Mouse (Mus musculus) lung, postnatal 0 days (tissue): ENCODE data around the gene Entpd3. TPM values are rescaled to one million over a fixed set of nuclear protein-coding genes. Genes with fewer than 3 reads are reported as not detected.

Experiments used
- ATAC-seq: fragments of 200-750 bp; cut with Nextera tagmentation; 2 replicates; pipeline ENCODE4 v1.8.0; 2017; ENCODE audit warnings: moderate library complexity
- DNase-seq: peaks from one replicate; pipeline ENCODE4 v3.0.0-alpha.2; 2016; ENCODE audit warnings: low spot score
- H3K27ac ChIP-seq: fragments of 300-500 bp; sonication (generic); 2 replicates; pipeline ENCODE4 v1.5.1; 2014; ENCODE audit warnings: antibody characterized with exemption, mild to moderate bottlenecking, low read length, mixed read lengths
- H3K27me3 ChIP-seq: fragments of 300-500 bp; sonication (generic); replicated peaks from 2 replicates; pipeline ENCODE4 v1.6.1; 2014; ENCODE audit warnings: low read length, mixed read lengths; ENCODE audit not compliant: insufficient read depth
- H3K36me3 ChIP-seq: fragments of 300-500 bp; sonication (generic); 2 replicates; pipeline ENCODE4 v1.6.1; 2014; ENCODE audit warnings: low read length, mixed read lengths; ENCODE audit not compliant: insufficient read depth
- H3K4me1 ChIP-seq: fragments of 300-500 bp; sonication (generic); 2 replicates; pipeline ENCODE4 v1.6.1; 2014; ENCODE audit warnings: antibody characterized with exemption, low read depth, low read length, mixed read lengths; ENCODE audit not compliant: insufficient read depth
- H3K4me2 ChIP-seq: fragments of 300-500 bp; sonication (generic); replicated peaks from 2 replicates; pipeline ENCODE4 v1.6.1; 2014; ENCODE audit warnings: low read depth, mild to moderate bottlenecking, low read length, moderate library complexity, mixed read lengths
- H3K4me3 ChIP-seq: fragments of 300-500 bp; sonication (generic); 2 replicates; pipeline ENCODE4 v1.5.1; 2014; ENCODE audit warnings: low read depth, low read length
- H3K9ac ChIP-seq: fragments of 300-500 bp; sonication (generic); replicated peaks from 2 replicates; pipeline ENCODE4 v1.6.1; 2014; ENCODE audit warnings: low read depth, mild to moderate bottlenecking
- H3K9me3 ChIP-seq: fragments of 300-500 bp; sonication (generic); 2 replicates; pipeline ENCODE4 v1.6.1; 2016; ENCODE audit warnings: low read length, mixed read lengths
- CTCF ChIP-seq: IDR thresholded peaks from 2 replicates; pipeline ENCODE4 v1.5.1; 2016; ENCODE audit warnings: antibody characterized with exemption, mild to moderate bottlenecking
- EP300 ChIP-seq: IDR thresholded peaks from 2 replicates; pipeline ENCODE4 v1.6.1; 2016; ENCODE audit warnings: antibody characterized with exemption, mild to moderate bottlenecking, control low read depth
- WGBS: fragments of 180-500 bp; shearing (Covaris S2); extraction: QIAGEN DNeasy Blood & Tissue Kit; methylation state at CpG from one replicate; pipeline ENCODE4 v1.1.7; 2014; 5-methylcytosine and 5-hydroxymethylcytosine counted together
- polyA plus RNA-seq: library from polyadenylated mRNA; unstranded; fragments of >200 nt; fragmentation: Nextera tagmentation; extraction: Ambion mirVana; gene quantifications from 2 replicates; pipeline ENCODE4 v1.2.1, GENCODE M21; 2015

Entpd3 gene
- polyA plus RNA-seq, 1 experiment from 2014 or later, result 4.1 TPM

DNA sequence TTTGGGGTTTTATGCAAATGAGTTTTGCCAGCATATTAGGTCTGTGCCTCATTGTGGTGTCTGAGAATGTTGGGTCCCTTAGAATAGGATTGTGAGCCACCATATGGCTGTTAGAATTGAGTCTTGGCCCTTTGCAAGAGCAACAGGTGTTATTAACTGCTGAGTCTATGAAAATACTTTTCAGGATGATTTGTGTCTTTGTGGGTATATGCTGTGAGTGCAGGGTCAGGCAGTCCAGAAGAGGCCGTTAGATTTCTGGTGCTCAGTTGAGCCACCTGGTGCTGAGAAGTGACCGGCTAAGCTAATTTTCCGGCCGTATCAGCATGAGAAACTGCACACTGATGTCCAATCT lies 37.0 kb downstream of the Entpd3 start:
- peaks cover 5% of the 10 kb centered on the region; the same call in 1 of the 2 replicates for H3K4me1 ChIP-seq
- H3K9ac ChIP-seq, result no peak overlapping the region
- DNase-seq, result no peak
- ATAC-seq, result no peak
- H3K4me3 ChIP-seq, result no peak overlapping the region
- H3K27ac ChIP-seq, result no peak overlapping the region
- H3K9me3 ChIP-seq, result no peaks in the 10 kb centered on the region
- H3K27me3 ChIP-seq, result no peaks in the 10 kb centered on the region
- peak overlapping the region; percentile 94 for H3K4me2 ChIP-seq
- 5% methylated on average over 4 of the region's 4 CpGs for WGBS
- TF ChIP-seq EP300 (no peak), CTCF (no peak)
- H3K36me3 ChIP-seq, result peaks cover 21% of the 10 kb centered on the region; the same call in 1 of the 2 replicates

DNA sequence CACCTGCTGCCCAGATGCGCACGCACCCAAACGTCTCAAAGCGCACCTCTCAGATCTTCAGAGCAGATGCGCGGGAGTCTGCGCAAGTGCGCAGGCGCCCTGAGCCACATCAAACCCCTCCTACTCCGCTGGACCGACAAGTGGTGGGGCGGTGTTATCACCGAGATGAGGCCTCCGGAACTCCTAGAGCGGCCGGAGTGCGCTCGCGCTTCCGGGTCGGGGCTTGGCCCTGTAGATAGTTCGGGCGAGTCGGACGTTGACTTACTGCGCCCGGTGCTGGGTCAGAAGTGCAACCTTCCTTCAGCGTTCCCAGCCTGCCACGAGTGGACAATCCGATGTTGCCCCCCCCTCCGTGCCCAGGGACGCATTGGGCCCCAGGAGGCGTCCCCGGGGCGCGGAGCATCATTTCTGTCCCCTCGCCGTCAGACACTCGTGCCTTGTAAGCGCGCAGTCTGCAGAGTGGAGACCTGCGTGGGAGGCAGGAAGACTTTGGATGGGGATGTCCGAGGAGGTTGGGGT lies 37.6 kb downstream of the Entpd3 start:
- peak overlapping the region; percentile 70 for H3K4me3 ChIP-seq
- no peaks in the 10 kb centered on the region for H3K9me3 ChIP-seq
- H3K27me3 ChIP-seq, result no peaks in the 10 kb centered on the region
- peaks cover 21% of the 10 kb centered on the region; the same call in 1 of the 2 replicates for H3K36me3 ChIP-seq
- TF ChIP-seq CTCF, result no peak
- TF ChIP-seq EP300, result no peak
- ATAC-seq (peak; percentile 96), DNase-seq (peak; percentile 97)
- WGBS, result under 1% methylated on average over 43 of the region's 43 CpGs
- H3K4me2 ChIP-seq, result peak overlapping the region; percentile 94
- H3K4me1 ChIP-seq, result peaks cover 5% of the 10 kb centered on the region; the same call in 1 of the 2 replicates
- peak overlapping the region; percentile 75 for H3K27ac ChIP-seq
- H3K9ac ChIP-seq, result peak overlapping the region; percentile 76

DNA sequence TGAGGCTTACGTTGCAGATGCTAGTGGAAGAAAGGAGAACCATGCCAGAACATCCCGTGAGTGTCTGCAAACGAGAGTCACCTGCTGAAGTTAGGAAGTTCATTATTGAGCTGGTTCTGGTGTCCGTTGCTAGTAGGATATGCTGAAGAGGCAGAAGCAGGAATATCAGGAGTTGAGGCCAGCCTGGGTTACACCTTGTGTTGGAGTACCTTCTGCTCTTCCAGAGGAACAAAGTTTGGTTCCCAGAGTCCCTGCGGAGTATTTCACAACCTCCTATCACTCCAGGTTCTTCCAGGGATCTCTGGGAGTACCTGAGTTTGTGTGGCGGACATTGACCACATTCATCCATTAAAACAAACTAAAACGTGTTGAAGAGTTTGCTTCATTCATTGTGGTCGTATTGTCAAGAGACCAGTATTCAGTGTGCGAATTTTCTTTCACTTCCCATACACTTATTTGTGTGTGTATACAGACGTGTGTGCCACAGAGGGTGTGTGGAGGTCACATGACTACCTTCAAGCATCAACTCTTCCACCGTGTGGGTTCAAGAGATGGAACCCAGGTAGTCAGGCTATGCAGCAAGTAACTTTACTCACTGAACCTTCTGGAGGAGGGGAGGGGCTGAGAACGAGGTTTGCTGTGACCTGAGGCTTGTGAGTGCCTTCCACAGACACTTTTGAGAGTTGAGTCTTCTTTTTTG lies 38.2 kb downstream of the Entpd3 start:
- no peaks in the 10 kb centered on the region for H3K9me3 ChIP-seq
- peaks cover 18% of the 10 kb centered on the region; the same call in 1 of the 2 replicates for H3K36me3 ChIP-seq
- no peaks in the 10 kb centered on the region; the same call in 1 of the 2 replicates for H3K4me1 ChIP-seq
- H3K27ac ChIP-seq, result peak overlapping the region; percentile 75
- DNase-seq (no peak), ATAC-seq (no peak)
- TF ChIP-seq EP300, result no peak
- no peak for TF ChIP-seq CTCF
- WGBS, result 39% methylated on average over 12 of the region's 12 CpGs
- peak overlapping the region; percentile 94 for H3K4me2 ChIP-seq
- peak overlapping the region; percentile 70 for H3K4me3 ChIP-seq
- H3K27me3 ChIP-seq, result no peaks in the 10 kb centered on the region
- peak overlapping the region; percentile 76 for H3K9ac ChIP-seq

DNA sequence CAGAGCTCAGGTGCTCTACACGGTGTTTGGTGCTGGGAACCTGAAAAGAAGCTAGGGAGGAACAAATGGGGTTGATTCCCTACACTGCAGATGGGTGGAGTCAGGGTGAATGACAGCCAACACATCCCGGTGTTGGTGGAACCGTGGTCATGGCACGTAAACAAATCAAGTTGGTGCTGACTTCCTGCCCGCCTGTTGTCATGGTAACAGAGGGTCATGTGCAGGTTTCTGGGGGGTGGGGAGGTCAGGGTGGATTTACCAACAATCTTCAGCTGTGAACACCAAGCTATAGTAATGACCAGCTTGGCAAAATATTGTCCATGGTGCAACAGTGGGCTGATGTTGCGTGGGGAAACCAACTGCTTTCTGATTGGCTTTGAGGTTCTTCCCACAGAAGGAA lies 39.1 kb downstream of the Entpd3 start:
- TF ChIP-seq EP300 (no peak), CTCF (no peak)
- Histone ChIP-seq H3K36me3 (0 out of 2 replicates have a peak, but pooled peaks cover 9% of the 10 kb centered on the region), H3K4me2 (no peak overlapping the region), H3K4me3 (no peak overlapping the region), H3K9ac (no peak overlapping the region), H3K4me1 (no peaks in the 10 kb centered on the region; the same call in 1 of the 2 replicates), H3K27me3 (no peaks in the 10 kb centered on the region), H3K27ac (no peak overlapping the region), H3K9me3 (no peaks in the 10 kb centered on the region)
- no peak for ATAC-seq
- no peak for DNase-seq
- 35% methylated on average over 6 of the region's 6 CpGs for WGBS

DNA sequence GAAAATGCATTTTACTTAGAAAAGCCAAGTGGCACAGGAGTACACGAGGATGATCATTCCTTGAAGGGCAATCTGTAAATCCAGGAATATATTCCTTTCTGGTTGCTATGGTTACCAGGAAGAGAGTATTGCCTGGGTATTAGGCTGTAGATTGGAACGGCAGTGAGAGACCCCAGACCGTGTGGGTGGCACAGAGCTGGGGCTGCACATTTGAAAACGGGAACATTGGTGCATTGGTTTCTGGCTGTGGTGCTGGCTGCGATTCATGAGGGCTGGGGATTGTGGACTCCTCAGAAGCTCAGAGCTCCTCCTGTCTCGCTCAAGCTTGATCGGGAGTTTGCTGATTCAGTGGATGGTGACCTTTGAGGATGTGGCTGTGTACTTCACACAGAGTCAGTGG lies 40.2 kb downstream of the Entpd3 start:
- no peak overlapping the region for H3K4me3 ChIP-seq
- H3K27ac ChIP-seq, result no peak overlapping the region
- H3K36me3 ChIP-seq, result 0 out of 2 replicates have a peak, but pooled peaks cover 3% of the 10 kb centered on the region
- no peak overlapping the region for H3K9ac ChIP-seq
- no peak for ATAC-seq
- no peak for DNase-seq
- no peaks in the 10 kb centered on the region; the same call in 1 of the 2 replicates for H3K4me1 ChIP-seq
- no peak overlapping the region for H3K4me2 ChIP-seq
- TF ChIP-seq EP300 (no peak), CTCF (no peak)
- WGBS, result 75% methylated on average over 7 of the region's 7 CpGs
- H3K27me3 ChIP-seq, result no peaks in the 10 kb centered on the region
- no peaks in the 10 kb centered on the region for H3K9me3 ChIP-seq

DNA sequence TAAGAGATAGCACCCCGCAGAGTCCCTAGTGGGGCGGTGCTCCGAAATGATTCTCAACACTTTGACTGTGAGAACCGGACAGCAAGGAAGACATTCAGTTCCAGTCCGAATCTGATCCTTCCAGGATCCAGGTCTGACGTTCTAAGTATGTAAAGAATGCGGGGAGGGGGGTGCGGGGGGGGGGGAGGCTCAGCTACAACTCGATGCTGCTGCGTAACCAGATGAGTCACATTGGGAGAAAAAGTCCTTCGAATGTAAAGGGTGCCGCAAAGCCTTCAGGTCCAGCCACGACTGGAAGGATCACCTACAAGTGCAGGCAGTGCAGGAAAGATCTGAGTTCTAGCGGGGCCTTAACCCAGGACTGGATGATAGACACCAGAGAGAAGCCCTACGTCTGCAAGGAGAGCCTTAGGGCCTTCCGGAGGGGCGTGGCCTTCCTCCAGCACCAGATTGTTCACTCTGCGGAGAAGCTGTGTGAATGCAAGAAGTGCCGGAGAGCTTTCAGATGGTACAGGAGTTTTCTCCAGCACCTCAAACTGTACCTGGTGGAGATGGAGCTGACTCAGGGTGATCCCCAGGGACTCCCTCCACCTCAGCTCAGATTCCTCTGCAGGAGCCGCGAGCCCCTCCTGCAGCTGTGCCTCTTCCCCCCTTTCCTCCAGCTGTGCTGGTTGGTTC lies 42.5 kb downstream of the Entpd3 start:
- H3K4me3 ChIP-seq, result peak overlapping the region; percentile 22
- H3K36me3 ChIP-seq, result no peaks in the 10 kb centered on the region
- H3K9me3 ChIP-seq, result no peaks in the 10 kb centered on the region
- H3K9ac ChIP-seq, result 0 out of 2 replicates have a peak overlapping the region, but pooled peaks have one; percentile 1
- H3K27ac ChIP-seq, result peak overlapping the region; percentile 48; the same call in 1 of the 2 replicates
- DNase-seq (peak; percentile 65), ATAC-seq (peak; percentile 60)
- 12% methylated on average over 21 of the region's 21 CpGs for WGBS
- H3K4me1 ChIP-seq, result no peaks in the 10 kb centered on the region; the same call in 1 of the 2 replicates
- H3K4me2 ChIP-seq, result peak overlapping the region; percentile 58
- H3K27me3 ChIP-seq, result no peaks in the 10 kb centered on the region
- TF ChIP-seq EP300 (no peak), CTCF (no peak)
